Mouse (Mus musculus): Measurements from ENCODE around the gene Hlcs. TPM values are rescaled to one million over a fixed set of nuclear protein-coding genes. Genes with fewer than 3 reads are reported as not detected.

Gene Hlcs
- polyA plus RNA-seq, 1 experiment, result 5.1 TPM

- H3K4me3 ChIP-seq (ENCODE audit: insufficient read depth, low read length), result no peak overlapping the region
- no peak overlapping the region for H3K27ac ChIP-seq (ENCODE audit: insufficient read depth, low read depth, low read length)
- TF ChIP-seq CTCF (IDR thresholded peaks at IDR 0.05; ENCODE audit: low read depth, low read length), result no peak
- no peak for TF ChIP-seq POLR2A (IDR thresholded peaks at IDR 0.05; ENCODE audit: borderline replicate concordance, low read depth, low read length)
- H3K4me1 ChIP-seq (ENCODE audit: control insufficient read depth, insufficient read depth, low read length), result peaks cover 12% of the 10 kb centered on the region
Observed at GRCm38 (mm10) chr16:94150125-94151103, 163.0 kb downstream of the Hlcs start.

- Histone ChIP-seq H3K4me3 (ENCODE audit: insufficient read depth, low read length) (no peak overlapping the region), H3K4me1 (ENCODE audit: control insufficient read depth, insufficient read depth, low read length) (peaks cover 12% of the 10 kb centered on the region), H3K27ac (ENCODE audit: insufficient read depth, low read depth, low read length) (no peak overlapping the region)
- no peak for TF ChIP-seq POLR2A (IDR thresholded peaks at IDR 0.05; ENCODE audit: borderline replicate concordance, low read depth, low read length)
Observed at GRCm38 (mm10) chr16:94148139-94148538, 165.2 kb downstream of the Hlcs start.

GRCm38 (mm10) chr16:94143325-94143724 lies 170.0 kb downstream of the Hlcs start:
- TF ChIP-seq POLR2A (IDR thresholded peaks at IDR 0.05; ENCODE audit: borderline replicate concordance, low read depth, low read length) (no peak), CTCF (IDR thresholded peaks at IDR 0.05; ENCODE audit: low read depth, low read length) (no peak)
- H3K4me3 ChIP-seq (ENCODE audit: insufficient read depth, low read length), result no peak overlapping the region

GRCm38 (mm10) chr16:94140746-94141145 lies 172.6 kb downstream of the Hlcs start:
- H3K4me1 ChIP-seq (ENCODE audit: control insufficient read depth, insufficient read depth, low read length), result no peaks in the 10 kb centered on the region
- no peak for TF ChIP-seq CTCF (IDR thresholded peaks at IDR 0.05; ENCODE audit: low read depth, low read length)
- TF ChIP-seq POLR2A (IDR thresholded peaks at IDR 0.05; ENCODE audit: borderline replicate concordance, low read depth, low read length), result no peak
- H3K27ac ChIP-seq (ENCODE audit: insufficient read depth, low read depth, low read length), result no peak overlapping the region
- no peak overlapping the region for H3K4me3 ChIP-seq (ENCODE audit: insufficient read depth, low read length)

More at GRCm38 (mm10) chr16:94143325-94143724, 170.0 kb downstream of the Hlcs start:
- Histone ChIP-seq H3K4me1 (ENCODE audit: control insufficient read depth, insufficient read depth, low read length) (peaks cover 3% of the 10 kb centered on the region; the same call in 1 of the 2 replicates), H3K27ac (ENCODE audit: insufficient read depth, low read depth, low read length) (no peak overlapping the region)

GRCm38 (mm10) chr16:94134218-94134617 lies 179.2 kb downstream of the Hlcs start:
- Histone ChIP-seq H3K4me3 (ENCODE audit: insufficient read depth, low read length) (no peak overlapping the region), H3K27ac (ENCODE audit: insufficient read depth, low read depth, low read length) (no peak overlapping the region), H3K4me1 (ENCODE audit: control insufficient read depth, insufficient read depth, low read length) (no peaks in the 10 kb centered on the region)
- no peak for TF ChIP-seq CTCF (IDR thresholded peaks at IDR 0.05; ENCODE audit: low read depth, low read length)

- Histone ChIP-seq H3K4me3 (ENCODE audit: insufficient read depth, low read length) (no peak overlapping the region), H3K27ac (ENCODE audit: insufficient read depth, low read depth, low read length) (no peak overlapping the region), H3K4me1 (ENCODE audit: control insufficient read depth, insufficient read depth, low read length) (no peaks in the 10 kb centered on the region)
- TF ChIP-seq POLR2A (IDR thresholded peaks at IDR 0.05; ENCODE audit: borderline replicate concordance, low read depth, low read length) (no peak), CTCF (IDR thresholded peaks at IDR 0.05; ENCODE audit: low read depth, low read length) (no peak)
Observed at GRCm38 (mm10) chr16:94128236-94128835, 185.0 kb downstream of the Hlcs start.

GRCm38 (mm10) chr16:94126200-94126599 lies 187.2 kb downstream of the Hlcs start:
- H3K4me3 ChIP-seq (ENCODE audit: insufficient read depth, low read length), result no peak overlapping the region
- H3K4me1 ChIP-seq (ENCODE audit: control insufficient read depth, insufficient read depth, low read length), result no peaks in the 10 kb centered on the region
- TF ChIP-seq POLR2A (IDR thresholded peaks at IDR 0.05; ENCODE audit: borderline replicate concordance, low read depth, low read length), result no peak
- TF ChIP-seq CTCF (IDR thresholded peaks at IDR 0.05; ENCODE audit: low read depth, low read length), result no peak
- H3K27ac ChIP-seq (ENCODE audit: insufficient read depth, low read depth, low read length), result no peak overlapping the region

- no peak overlapping the region for H3K27ac ChIP-seq (ENCODE audit: insufficient read depth, low read depth, low read length)
- H3K4me1 ChIP-seq (ENCODE audit: control insufficient read depth, insufficient read depth, low read length), result no peaks in the 10 kb centered on the region
- 0 out of 2 replicates have a peak overlapping the region, but pooled peaks have one; percentile 4 for H3K4me3 ChIP-seq (ENCODE audit: insufficient read depth, low read length)
- TF ChIP-seq CTCF (IDR thresholded peaks at IDR 0.05; ENCODE audit: low read depth, low read length) (no peak), POLR2A (IDR thresholded peaks at IDR 0.05; ENCODE audit: borderline replicate concordance, low read depth, low read length) (no peak)
Observed at GRCm38 (mm10) chr16:94125172-94125981, 188.0 kb downstream of the Hlcs start.

GRCm38 (mm10) chr16:94123247-94123646 lies 190.1 kb downstream of the Hlcs start:
- Histone ChIP-seq H3K27ac (ENCODE audit: insufficient read depth, low read depth, low read length) (no peak overlapping the region), H3K4me3 (ENCODE audit: insufficient read depth, low read length) (no peak overlapping the region), H3K4me1 (ENCODE audit: control insufficient read depth, insufficient read depth, low read length) (no peaks in the 10 kb centered on the region)
- TF ChIP-seq POLR2A (IDR thresholded peaks at IDR 0.05; ENCODE audit: borderline replicate concordance, low read depth, low read length) (no peak), CTCF (IDR thresholded peaks at IDR 0.05; ENCODE audit: low read depth, low read length) (no peak)

All from bone marrow macrophage, adult 2 months (primary cell).